Mouse (Mus musculus): ENCODE data around the gene 4930412O13Rik.

DNA sequence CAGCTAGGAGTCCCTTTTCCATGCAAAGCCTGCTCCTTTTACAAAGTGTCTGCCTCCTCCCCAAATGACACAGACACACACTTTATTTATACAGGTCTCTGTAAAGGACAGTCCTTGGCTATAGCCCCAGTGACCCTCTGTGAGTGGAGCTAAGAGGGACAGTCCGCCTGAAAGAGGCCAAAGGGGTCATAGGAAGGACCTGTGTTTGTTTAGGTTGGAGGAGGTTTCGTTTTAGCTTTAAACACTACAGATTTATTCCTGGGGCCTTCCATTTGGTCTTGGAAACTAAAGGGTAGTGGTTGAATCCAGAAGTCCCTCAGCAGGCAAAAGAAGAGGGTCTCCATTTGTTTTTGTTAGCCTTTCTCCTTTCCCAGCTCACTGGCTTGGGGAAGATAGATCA, 7.3 kb upstream of the 4930412O13Rik start:
- TF ChIP-seq CTCF (IDR thresholded peaks at IDR 0.05; ENCODE audit: borderline replicate concordance, extremely low read depth, insufficient read depth, insufficient read length) (no peak), POLR2A (IDR thresholded peaks at IDR 0.05; ENCODE audit: borderline replicate concordance, extremely low read depth, insufficient read depth, insufficient read length, poor library complexity, severe bottlenecking) (no peak)
